Mouse (Mus musculus) left cerebral cortex, postnatal 36 days (tissue): ENCODE data around the gene Glul. TPM values are rescaled to one million over a fixed set of nuclear protein-coding genes. Genes with fewer than 3 reads are reported as not detected.

Experiments
- DNase-seq, 2 experiments: peaks; one replicate each; pipeline ENCODE4 v3.0.0; 2021 to 2022; ENCODE audit warnings: low spot score in 2 of 2, mixed read lengths in 1 of 2
- intact Hi-C: fragments of 180-260 bp; cut with DNase I; formaldehyde crosslinking; loops from one replicate; pipeline ENCODE4 v1.15.1; 2025
- total RNA-seq, 2 experiments: library from RNA; stranded (reverse); gene quantifications; 2 replicates each; pipeline ENCODE4 v1.2.3; 2021

Gene Glul
- total RNA-seq, 2 experiments from 2014 or later, result 1,847 to 2,050 TPM

GRCm38 (mm10) chr1:153908741-153909140 lies 9.0 kb downstream of the Glul start:
- no peak for DNase-seq
- intact Hi-C loops, result no loop called here

GRCm38 (mm10) chr1:153909213-153909962 lies 9.6 kb downstream of the Glul start:
- no peak for DNase-seq
- intact Hi-C loops, result no loop called here

- intact Hi-C loops, result no loop called here
Measured at GRCm38 (mm10) chr1:153909963-153910291, 10.2 kb downstream of the Glul start.

GRCm38 (mm10) chr1:153910423-153910822 lies 10.7 kb downstream of the Glul start:
- intact Hi-C loops, result no loop called here
- no peak for DNase-seq

More at GRCm38 (mm10) chr1:153909963-153910291, 10.2 kb downstream of the Glul start:
- DNase-seq, result no peak

GRCm38 (mm10) chr1:153911276-153911795 lies 11.6 kb downstream of the Glul start:
- intact Hi-C loops, result no loop called here

GRCm38 (mm10) chr1:153913869-153914268 lies 14.1 kb downstream of the Glul start:
- no peak for DNase-seq
- intact Hi-C loops, result no loop called here

More at GRCm38 (mm10) chr1:153911276-153911795, 11.6 kb downstream of the Glul start:
- no peak for DNase-seq

GRCm38 (mm10) chr1:153918521-153919206 lies 18.9 kb downstream of the Glul start:
- no peak for DNase-seq
- intact Hi-C loops, result no loop called here

- intact Hi-C loops, result no loop called here
- DNase-seq, result no peak
Measured at GRCm38 (mm10) chr1:153921642-153922041, 21.9 kb downstream of the Glul start.

GRCm38 (mm10) chr1:153922571-153923021 lies 22.9 kb downstream of the Glul start:
- intact Hi-C loops, result no loop called here

GRCm38 (mm10) chr1:153924395-153925385 lies 24.9 kb downstream of the Glul start:
- intact Hi-C loops, result no loop called here

More at GRCm38 (mm10) chr1:153922571-153923021, 22.9 kb downstream of the Glul start:
- DNase-seq, result no peak

GRCm38 (mm10) chr1:153930431-153930830 lies 30.7 kb downstream of the Glul start:
- intact Hi-C loops, result no loop called here
- no peak for DNase-seq

More at GRCm38 (mm10) chr1:153924395-153925385, 24.9 kb downstream of the Glul start:
- no peak for DNase-seq

GRCm38 (mm10) chr1:153933772-153934171 lies 34.0 kb downstream of the Glul start:
- intact Hi-C loops, result no loop called here
- DNase-seq, result no peak

GRCm38 (mm10) chr1:153935844-153936380 lies 36.2 kb downstream of the Glul start:
- intact Hi-C loops, result no loop called here
- no peak for DNase-seq

- no peak for DNase-seq
- intact Hi-C loops, result no loop called here
Measured at GRCm38 (mm10) chr1:153937025-153937424, 37.3 kb downstream of the Glul start.

- intact Hi-C loops, result no loop called here
- peak; percentile 19 to 28 for DNase-seq
Measured at GRCm38 (mm10) chr1:153940986-153941385, 41.2 kb downstream of the Glul start.

GRCm38 (mm10) chr1:153945181-153945580 lies 45.4 kb downstream of the Glul start:
- intact Hi-C loops, result no loop called here
- DNase-seq, result no peak

GRCm38 (mm10) chr1:153946971-153947370 lies 47.2 kb downstream of the Glul start:
- intact Hi-C loops, result no loop called here
- no peak for DNase-seq

GRCm38 (mm10) chr1:153947837-153948236 lies 48.1 kb downstream of the Glul start:
- intact Hi-C loops, result no loop called here
- peak in 1 of 2 experiments; percentile 27 for DNase-seq

GRCm38 (mm10) chr1:153953232-153953631 lies 53.5 kb downstream of the Glul start:
- peak in 1 of 2 experiments; percentile 25 for DNase-seq
- intact Hi-C loops, result no loop called here
